Mouse (Mus musculus) myocyte (in vitro differentiated cells): ENCODE results near the gene Rassf3.

Experiments used
- MYOD1 ChIP-seq, 3 experiments: IDR thresholded peaks; one replicate each; pipeline ENCODE4 v1.6.1; 2011; ENCODE audit warnings: control low read depth in 2 of 3, low read depth in 2 of 3, mild to moderate bottlenecking in 2 of 3, moderate library complexity in 1 of 3; ENCODE audit not compliant: insufficient read length in 2 of 3, control insufficient read depth in 1 of 3
- POLR2A ChIP-seq: IDR thresholded peaks from one replicate; pipeline ENCODE4 v1.6.1; 2011; ENCODE audit warnings: low read depth, mild to moderate bottlenecking, control low read depth, moderate library complexity; ENCODE audit not compliant: insufficient read length
- USF1 ChIP-seq: IDR thresholded peaks from one replicate; pipeline ENCODE4 v1.6.1; 2011; ENCODE audit warnings: low read depth, mild to moderate bottlenecking, control low read depth, moderate library complexity

GRCm38 (mm10) chr10:121428011-121428711 is 48.0 kb downstream of the Rassf3 start:
- TF ChIP-seq POLR2A (no peak), MYOD1 (IDR thresholded peaks at IDR 0.05; ENCODE audit: control insufficient read depth in 1 of 3, insufficient read length in 2 of 3, low read depth in 2 of 3) (no peak), USF1 (no peak)
